Mouse (Mus musculus) mesoderm, embryonic 11.5 days (tissue): ENCODE measurements around the gene Pacrg.

Source experiments
- DNase-seq: peaks from one replicate; pipeline ENCODE4 v3.0.0-alpha.2; 2012; ENCODE audit warnings: low read depth, low spot score

The Pacrg gene

DNA sequence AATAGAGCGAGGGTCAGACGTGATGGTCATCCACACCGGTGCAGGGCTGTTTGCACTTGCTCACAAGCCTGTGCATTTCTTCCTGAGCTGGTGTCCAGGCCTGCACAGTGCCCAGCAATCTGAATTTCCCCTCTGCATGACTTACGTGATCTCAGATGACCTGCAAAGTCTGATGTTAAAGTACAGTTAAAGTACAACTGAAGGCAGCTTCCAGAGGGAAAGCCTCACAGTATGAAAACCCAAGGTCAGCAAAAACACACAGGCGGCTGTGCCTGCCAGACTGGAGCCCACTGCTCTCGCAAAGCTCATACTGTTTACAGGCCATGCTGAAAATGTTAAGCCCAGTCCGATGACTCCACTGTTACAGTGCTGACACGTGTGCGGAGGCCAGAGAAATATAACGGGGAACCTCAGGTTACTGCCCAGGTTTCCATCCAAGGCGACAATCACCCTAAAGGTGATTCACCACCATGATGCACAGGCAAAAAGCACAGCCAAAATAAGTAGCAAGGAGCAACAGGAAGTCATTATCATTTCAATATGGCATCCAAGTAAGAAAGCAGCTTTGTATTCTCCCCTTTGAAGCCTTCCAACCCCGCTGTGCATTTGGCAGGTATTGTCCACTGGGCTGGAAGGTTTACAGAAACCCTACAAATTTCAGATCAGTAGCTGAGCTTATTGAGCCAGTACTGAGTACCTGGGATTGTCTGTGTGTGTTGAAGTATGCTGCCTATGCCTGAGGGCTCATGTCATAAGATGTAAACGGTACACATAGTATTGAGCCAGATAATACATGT lies 213.6 kb downstream of the Pacrg start:
- no peak for DNase-seq

DNA sequence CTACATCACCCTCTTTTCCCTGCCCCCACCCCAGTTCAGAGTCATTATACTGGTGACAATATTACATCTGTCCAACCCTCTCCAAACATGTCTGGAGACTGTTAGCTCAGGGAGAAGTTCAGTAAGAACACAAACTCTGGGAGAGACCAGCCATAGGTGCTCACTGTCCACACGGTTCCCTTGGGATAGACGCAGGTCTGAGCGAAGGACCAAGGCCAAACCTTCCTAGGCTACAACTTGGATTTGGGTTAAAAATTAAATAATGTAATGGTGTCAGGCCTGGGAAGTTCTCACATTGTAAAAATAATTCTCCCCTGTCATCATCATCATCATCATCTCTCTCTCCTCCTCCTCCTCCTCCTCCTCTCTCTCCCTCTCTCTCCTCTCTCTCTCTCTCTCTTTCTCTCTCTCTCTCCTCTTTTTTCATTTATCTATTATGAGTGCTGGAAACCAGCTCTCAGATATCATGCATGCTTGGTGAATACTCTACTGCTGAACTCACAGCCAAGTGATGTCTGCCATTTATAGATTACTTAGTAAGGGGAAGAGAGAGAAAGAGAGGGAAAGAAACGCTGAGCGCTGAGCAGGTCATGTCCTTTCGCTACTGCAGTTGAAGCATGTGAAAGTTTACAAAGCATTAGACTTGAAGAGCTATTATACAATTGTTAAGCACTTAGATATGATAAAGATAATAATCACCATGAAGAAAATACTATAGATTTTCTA lies 215.2 kb downstream of the Pacrg start:
- DNase-seq, result no peak

- no peak for DNase-seq
Observed at GRCm38 (mm10) chr17:10620621-10621020, 219.5 kb downstream of the Pacrg start.

DNA sequence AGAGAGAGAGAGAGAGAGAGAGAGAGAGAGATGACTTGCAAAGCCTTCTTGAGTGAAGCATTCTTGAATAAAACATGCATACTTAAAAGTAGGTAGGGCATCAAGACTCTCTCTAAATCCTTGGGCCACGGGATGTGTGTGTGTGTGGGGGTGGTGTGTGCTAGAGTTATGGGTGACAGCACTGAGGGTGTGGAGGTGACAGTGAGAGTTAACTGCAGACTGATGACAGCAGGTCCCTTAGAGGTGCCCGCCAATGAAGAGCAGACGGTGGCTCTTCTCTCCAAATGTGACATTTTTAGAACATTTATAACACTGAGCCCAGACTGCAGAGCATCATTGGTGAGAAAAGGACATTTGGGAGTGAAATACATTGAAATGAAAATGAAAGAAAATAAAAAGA lies 220.2 kb downstream of the Pacrg start:
- DNase-seq, result no peak

DNA sequence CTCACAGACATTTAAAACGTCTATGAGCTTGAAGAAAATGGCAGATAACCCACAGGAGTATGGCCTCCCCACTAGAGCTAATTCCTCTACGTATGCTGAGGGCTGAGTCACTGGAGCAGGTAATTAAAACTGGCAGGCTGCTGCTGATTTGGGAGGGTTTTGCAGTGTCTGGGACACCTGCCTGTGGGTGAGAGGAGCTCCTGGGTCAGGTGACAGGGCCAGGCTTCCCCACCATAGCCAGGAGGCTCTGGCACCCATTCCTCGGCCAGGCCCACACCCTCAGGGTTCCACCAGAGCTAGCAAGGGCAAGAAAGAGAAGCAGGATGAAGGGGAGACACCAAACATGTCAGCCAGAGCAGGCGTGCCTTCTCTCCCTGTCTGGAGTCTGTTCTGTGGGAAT lies 222.5 kb downstream of the Pacrg start:
- DNase-seq, result no peak

DNA sequence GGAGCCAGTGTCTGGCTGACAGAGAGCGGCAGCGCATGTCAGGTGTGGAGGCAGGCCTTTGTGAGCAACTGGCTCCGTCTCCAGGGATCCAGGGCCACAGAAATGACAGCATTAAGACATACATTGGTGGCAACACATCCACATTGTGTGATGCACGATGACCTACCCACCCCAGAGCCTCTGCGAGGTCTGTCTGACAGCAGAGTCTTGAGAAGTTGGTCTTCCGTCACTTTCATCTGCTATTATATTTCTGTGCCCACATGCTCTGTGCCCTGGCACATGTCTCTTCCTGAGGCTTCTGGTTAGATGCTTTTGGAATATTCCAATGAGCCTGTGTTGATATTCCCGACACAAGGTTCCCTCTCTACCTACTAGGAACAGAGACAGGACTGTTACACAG lies 224.5 kb downstream of the Pacrg start:
- no peak for DNase-seq

GRCm38 (mm10) chr17:10614696-10615095 lies 225.4 kb downstream of the Pacrg start:
- no peak for DNase-seq

- no peak for DNase-seq
Observed at GRCm38 (mm10) chr17:10611626-10612025, 228.5 kb downstream of the Pacrg start.

DNA sequence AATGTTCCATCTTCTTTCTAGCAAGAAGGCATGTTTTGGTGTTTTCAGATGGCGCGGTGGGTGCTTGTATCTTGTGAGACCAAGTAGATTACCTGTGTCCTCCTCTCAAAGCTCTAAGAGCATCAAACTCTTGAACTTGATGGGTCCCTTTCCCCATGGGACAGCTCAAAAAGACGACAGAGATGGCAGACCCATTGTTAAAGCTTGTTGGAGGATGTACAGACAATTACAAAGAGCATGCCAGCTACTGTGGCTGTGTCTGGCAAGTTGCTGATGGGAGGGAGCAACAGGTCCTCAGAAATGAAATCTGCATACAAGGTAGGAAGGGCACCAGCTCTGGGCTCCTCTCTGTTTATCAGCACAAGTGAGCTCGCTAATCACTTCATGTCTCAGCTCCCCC lies 232.0 kb downstream of the Pacrg start:
- no peak for DNase-seq

GRCm38 (mm10) chr17:10606090-10606489 lies 234.0 kb downstream of the Pacrg start:
- no peak for DNase-seq

GRCm38 (mm10) chr17:10597741-10598140 lies 242.4 kb downstream of the Pacrg start:
- no peak for DNase-seq

DNA sequence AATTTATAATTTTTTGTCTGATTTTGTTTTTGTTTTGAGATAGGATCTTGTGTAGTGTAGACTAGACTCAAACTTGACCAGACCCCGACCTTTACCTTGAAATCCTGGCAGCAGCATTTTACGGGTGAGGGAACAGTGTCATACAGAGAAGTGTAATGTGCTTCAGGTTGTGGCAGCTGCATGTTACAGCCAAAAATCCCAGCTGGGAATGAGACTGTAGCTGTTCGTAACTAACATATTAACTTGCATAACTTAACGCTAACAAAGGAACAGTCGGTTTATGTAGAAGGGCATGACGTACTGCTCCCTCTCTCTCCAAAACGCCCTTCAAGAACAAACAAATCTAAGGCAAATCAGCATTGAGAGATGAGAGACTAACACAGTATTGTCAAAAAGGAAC lies 250.5 kb downstream of the Pacrg start:
- no peak for DNase-seq

GRCm38 (mm10) chr17:10588922-10589400 lies 251.2 kb downstream of the Pacrg start:
- no peak for DNase-seq

DNA sequence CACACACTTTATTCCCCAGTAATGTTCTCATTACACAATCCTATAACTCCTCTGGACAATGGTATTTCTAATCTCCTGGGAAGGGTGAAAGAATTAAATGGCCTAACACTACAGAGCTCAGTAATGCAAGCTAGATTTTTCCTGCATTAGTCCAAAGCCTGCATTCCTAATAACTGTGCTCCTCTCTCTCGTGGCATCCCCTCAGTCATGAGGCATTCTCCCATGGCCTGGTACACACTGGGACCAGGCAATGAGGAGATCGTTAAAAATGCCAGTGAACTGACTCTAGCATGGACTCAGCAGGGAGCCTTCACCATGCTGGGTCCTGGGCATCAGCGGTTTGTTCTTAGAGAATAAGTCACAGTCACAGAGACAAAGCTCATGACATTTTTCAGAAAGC lies 256.8 kb downstream of the Pacrg start:
- no peak for DNase-seq

DNA sequence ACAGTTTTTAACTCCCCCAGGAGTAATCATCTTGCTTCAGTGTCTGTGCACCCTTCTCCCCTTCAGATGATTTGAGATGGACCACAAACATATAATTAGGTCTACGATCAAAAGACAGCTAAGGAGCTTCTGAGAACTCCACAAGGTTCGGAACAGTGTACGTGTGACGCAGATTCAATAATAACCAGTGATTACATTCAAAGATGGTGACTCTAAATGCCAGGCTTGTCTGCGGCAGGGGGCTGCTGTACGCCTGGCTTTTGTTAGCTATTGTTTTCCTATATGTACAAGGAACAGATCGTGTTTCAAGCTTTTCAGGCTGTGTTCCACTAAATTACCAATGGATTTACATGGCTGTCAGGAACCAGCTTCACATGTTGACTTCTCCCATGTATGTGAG lies 264.8 kb downstream of the Pacrg start:
- DNase-seq, result no peak

DNA sequence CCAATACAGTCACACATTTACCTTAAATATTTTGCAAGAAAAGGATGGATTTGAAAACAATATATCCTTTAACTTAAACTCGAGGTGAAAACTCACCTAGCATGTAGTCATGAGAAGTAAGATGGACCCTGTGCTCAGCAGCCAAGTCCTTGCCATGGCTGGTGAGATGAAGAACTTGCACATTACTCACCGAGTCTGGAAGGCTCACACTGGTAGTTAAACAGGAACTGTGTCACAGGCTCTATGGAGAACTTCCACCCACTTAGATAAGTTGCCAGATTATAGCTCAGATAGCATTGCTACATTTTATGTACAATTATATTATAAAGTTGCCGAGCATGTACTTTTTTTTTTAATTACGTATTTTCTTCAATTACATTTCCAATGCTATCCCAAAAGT lies 267.7 kb downstream of the Pacrg start:
- DNase-seq, result no peak

DNA sequence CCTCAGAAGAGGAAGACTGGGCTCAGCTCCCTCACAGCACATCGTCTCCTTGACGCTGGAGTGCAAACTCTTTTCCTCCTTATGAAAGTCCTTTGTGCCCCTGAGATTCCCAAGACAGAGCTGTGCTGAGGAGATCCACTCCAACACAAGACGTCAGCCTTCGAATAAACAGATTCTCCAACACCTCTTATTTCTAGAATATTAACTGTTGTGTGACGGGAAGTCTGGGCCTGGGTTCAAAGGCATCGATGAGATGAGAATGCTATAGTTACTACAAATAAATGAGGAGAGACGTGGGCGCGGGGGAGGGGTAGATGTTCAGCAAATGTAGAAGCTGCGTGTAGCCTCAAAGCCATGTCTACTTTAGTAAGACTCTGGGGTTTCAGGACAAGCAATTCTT lies 270.8 kb downstream of the Pacrg start:
- no peak for DNase-seq

DNA sequence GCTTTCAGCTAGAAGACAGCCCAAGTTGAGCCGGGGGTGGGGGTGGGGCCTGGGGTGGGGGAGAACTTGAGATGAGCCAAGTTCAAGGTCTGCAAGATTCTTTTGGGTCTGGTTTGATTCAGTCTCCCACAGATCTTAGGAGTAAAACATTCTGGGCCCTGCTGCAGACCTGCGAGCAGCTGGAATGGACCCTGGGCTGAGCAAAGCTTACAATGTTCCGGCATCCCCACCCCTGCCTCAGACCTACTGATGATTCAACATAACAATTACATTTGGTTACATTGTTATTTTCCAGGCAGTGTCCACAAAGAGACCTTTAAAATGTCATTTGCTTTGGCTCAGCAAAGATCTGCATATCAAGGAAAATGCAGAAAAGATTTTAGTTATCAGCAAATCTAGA lies 272.7 kb downstream of the Pacrg start:
- DNase-seq, result no peak

DNA sequence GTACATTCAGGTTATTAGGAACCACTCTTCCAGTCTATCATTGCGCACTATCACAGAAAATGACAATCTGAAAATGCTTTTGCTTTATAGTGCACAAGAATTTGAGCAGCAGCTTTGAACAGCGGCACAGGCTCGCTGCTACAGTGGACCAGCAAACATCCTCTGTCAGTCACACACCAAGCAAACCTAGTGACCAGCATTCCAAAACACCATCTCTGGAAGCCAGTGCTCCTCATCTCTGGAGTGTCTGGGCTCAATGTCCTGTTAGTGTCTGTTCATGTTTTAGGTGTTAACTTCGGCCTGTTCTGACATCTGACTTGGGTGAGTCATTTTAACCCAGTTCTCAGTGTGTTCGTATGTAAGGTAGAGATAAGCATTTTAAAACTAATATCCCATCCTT lies 275.9 kb downstream of the Pacrg start:
- DNase-seq, result no peak

- no peak for DNase-seq
Observed at GRCm38 (mm10) chr17:10562871-10563270, 277.2 kb downstream of the Pacrg start.

DNA sequence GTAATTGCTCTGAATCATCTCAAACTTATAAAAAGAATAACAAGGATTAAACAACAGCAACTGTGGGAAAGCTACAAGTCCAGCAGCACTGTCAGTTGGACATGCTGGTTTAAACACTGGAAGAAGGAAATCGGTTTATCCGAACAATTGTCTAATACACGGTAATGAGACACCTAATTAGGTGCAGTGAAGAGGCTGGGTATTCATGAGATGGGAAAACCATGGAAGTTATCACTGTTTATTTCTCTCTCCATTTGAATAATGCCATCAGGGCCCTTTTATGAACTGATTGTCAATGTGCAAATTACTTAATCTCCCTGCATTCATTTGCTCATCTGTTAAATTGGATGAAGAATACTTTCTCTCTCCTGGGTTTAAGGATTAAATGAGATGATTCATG lies 280.1 kb downstream of the Pacrg start:
- DNase-seq, result no peak

- DNase-seq, result no peak
Observed at GRCm38 (mm10) chr17:10558671-10559070, 281.4 kb downstream of the Pacrg start.
